Comparison of ENCODE assay signal across 9 mouse cellular contexts in the genomic region with DNA sequence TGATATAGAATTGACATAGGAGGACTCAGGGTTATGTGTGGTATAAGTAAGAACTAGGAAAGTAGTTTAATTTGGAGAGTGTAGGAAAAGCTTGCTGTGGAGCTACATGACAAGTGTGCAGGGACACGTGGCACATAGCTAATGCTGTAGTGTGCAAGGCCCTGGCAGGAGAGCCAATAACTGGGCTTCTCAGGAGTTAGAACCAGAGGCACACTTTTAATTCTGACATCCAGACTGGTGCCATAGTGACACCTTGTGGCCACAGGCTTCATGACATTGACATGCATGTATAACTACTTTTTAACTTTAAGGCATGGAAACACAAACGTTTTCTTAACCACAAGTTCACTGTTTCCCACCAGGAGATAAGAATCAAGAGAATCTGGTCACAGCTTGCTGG.
DNase-seq lines count a peak whose midpoint lies in the region; ATAC-seq and TF ChIP-seq lines count a peak whose summit lies in the region.
"Had no signal": no experiment of that assay in that cellular context is flagged by ENCODE, and none has a peak within 500 bp of the region (broad histone marks: within the 10 kb centered on the region; RNA-seq: fewer than 3 reads in every experiment).

No protein-coding gene starts in this region.

- DNase-seq in CD4-positive helper T cell, adult 2 months (ENCODE audit: low read depth, low spot score) = peak; percentile 56
- peak; percentile 82 for DNase-seq in adrenal gland, postnatal 10 days
- DNase-seq in embryo, embryonic 11.5 days (ENCODE audit: low read depth, low spot score) = peak; percentile 68
- peak; percentile 91 for DNase-seq in kidney, postnatal 0 days (ENCODE audit: low spot score)
- peak; percentile 11 for DNase-seq in liver, embryonic 13.5 days
- DNase-seq in neural tube, embryonic 11.5 days (ENCODE audit: low spot score) = peak; percentile 78
- DNase-seq in telencephalon, adult 2 months (ENCODE audit: low read depth, low spot score) = peak; percentile 50

- no peaks in the 10 kb centered on the region for H3K4me1 ChIP-seq in kidney, postnatal 0 days (replicated peaks; ENCODE audit: insufficient read depth, low read length)
- H3K4me1 ChIP-seq in liver, embryonic 13.5 days (replicated peaks) = no peaks in the 10 kb centered on the region
- no peaks in the 10 kb centered on the region for H3K4me1 ChIP-seq in neural tube, embryonic 11.5 days (ENCODE audit: control insufficient read depth, insufficient read depth, low read length)

- WGBS in kidney, postnatal 0 days = 4% methylated on average over 2 of the region's 2 CpGs
- 2% methylated on average over 2 of the region's 2 CpGs for WGBS in liver, embryonic 13.5 days (ENCODE audit: insufficient replicate concordance)
- 4% methylated on average over 2 of the region's 2 CpGs for WGBS in neural tube, embryonic 11.5 days

- no peaks in the 10 kb centered on the region for H3K36me3 ChIP-seq in kidney, postnatal 0 days (ENCODE audit: insufficient read depth, low read length)
- no peaks in the 10 kb centered on the region for H3K36me3 ChIP-seq in liver, embryonic 13.5 days
- H3K36me3 ChIP-seq in neural tube, embryonic 11.5 days (ENCODE audit: control insufficient read depth, insufficient read depth, low read length) = no peaks in the 10 kb centered on the region

- no peak overlapping the region for H3K27ac ChIP-seq in kidney, postnatal 0 days
- no peak overlapping the region for H3K27ac ChIP-seq in liver, embryonic 13.5 days
- no peak overlapping the region for H3K27ac ChIP-seq in neural tube, embryonic 11.5 days (ENCODE audit: low read depth, low read length)

- peak; percentile 98 for TF ChIP-seq CTCF in kidney, postnatal 0 days (IDR thresholded peaks at IDR 0.05; ENCODE audit: low read depth)

- no peak overlapping the region for H3K4me2 ChIP-seq in kidney, postnatal 0 days (ENCODE audit: low read length)
- no peak overlapping the region for H3K4me2 ChIP-seq in liver, embryonic 13.5 days
- H3K4me2 ChIP-seq in neural tube, embryonic 11.5 days (ENCODE audit: low read depth) = no peak overlapping the region

- ATAC-seq in granulocyte monocyte progenitor cell, adult 5-6 weeks (replicated peaks; ENCODE audit: poor library complexity, severe bottlenecking) = peak; percentile 77
- ATAC-seq in kidney, postnatal 0 days (replicated peaks; ENCODE audit: low FRiP score, low read depth) = peak; percentile 59; the same call in 1 of the 2 replicates
- no peak for ATAC-seq in liver, embryonic 13.5 days (ENCODE audit: low read depth)
- ATAC-seq in neural tube, embryonic 11.5 days (ENCODE audit: insufficient read depth, low FRiP score, low TSS enrichment) = no peak

- no peaks in the 10 kb centered on the region for H3K9me3 ChIP-seq in kidney, postnatal 0 days (replicated peaks; ENCODE audit: low read length)
- no peaks in the 10 kb centered on the region for H3K9me3 ChIP-seq in liver, embryonic 13.5 days (replicated peaks)
- no peaks in the 10 kb centered on the region for H3K9me3 ChIP-seq in neural tube, embryonic 11.5 days (ENCODE audit: control insufficient read depth, low read length)

- no peak overlapping the region for H3K9ac ChIP-seq in kidney, postnatal 0 days (ENCODE audit: low read depth, low read length)
- H3K9ac ChIP-seq in liver, embryonic 13.5 days = no peak overlapping the region
- no peak overlapping the region for H3K9ac ChIP-seq in neural tube, embryonic 11.5 days (ENCODE audit: low read length)

- H3K4me3 ChIP-seq in kidney, postnatal 0 days (replicated peaks; ENCODE audit: low read depth, low read length) = no peak overlapping the region
- H3K4me3 ChIP-seq in liver, embryonic 13.5 days (replicated peaks) = no peak overlapping the region
- no peak overlapping the region for H3K4me3 ChIP-seq in neural tube, embryonic 11.5 days (ENCODE audit: low read depth, low read length)
- H3K4me3 ChIP-seq: erythroblast, embryonic 14.5 days had no signal

- no peaks in the 10 kb centered on the region for H3K27me3 ChIP-seq in kidney, postnatal 0 days (ENCODE audit: insufficient read depth, low read length)
- no peaks in the 10 kb centered on the region for H3K27me3 ChIP-seq in liver, embryonic 13.5 days
- H3K27me3 ChIP-seq in neural tube, embryonic 11.5 days (ENCODE audit: control insufficient read depth, insufficient read depth, low read length) = no peaks in the 10 kb centered on the region; the same call in 1 of the 2 replicates

Comparison
In these comparisons a context has a peak if more than half of its experiments do, and no peak if none do; other contexts are left out.
1. DNase-seq: peak in every context shown above with its lines; median percentile 91 in kidney, postnatal 0 days; 82 in adrenal gland, postnatal 10 days; 78 in neural tube, embryonic 11.5 days; 68 in embryo, embryonic 11.5 days; 56 in CD4-positive helper T cell, adult 2 months; 50 in telencephalon, adult 2 months; 11 in liver, embryonic 13.5 days.
2. ATAC-seq: peak in granulocyte monocyte progenitor cell, adult 5-6 weeks (single experiment) and kidney, postnatal 0 days (single experiment); none in liver, embryonic 13.5 days (single experiment) and neural tube, embryonic 11.5 days (single experiment).